In the genomic region with DNA sequence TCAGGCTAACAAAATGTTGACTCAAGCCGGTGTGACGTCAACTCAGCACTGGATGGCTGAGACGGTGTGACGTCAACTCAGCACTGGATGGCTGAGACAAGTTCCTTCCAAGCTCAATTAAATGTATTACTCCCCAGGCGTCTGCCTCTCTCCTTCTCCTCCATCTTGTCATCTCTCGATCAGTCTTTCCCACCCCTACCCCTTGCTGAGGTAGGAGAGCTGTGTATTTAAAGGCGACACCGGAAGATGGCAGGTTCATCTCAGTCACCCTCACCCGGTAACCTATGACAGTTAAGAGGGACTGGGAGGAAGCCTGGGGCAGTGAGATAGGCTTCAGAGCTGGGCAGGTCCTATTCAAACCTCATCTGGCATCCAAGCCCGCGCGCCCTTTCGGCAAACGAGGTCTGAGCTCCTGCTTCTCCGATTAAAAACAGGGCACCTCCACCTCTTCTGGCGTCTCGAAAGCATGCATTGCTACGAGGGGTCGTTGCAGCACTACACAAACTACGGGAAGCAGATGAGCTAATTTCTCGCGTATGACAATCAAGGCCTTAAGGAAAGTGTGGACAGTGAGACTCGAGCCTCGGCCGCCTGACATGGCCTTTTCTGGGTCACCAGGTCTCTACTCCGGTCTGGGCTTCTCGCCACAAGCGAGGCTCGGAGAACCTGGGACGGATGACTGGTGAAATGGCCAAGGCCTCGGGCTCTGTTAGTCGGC, we compare ENCODE assay signal across 8 mouse cellular contexts. TPM values are rescaled to one million over a fixed set of nuclear protein-coding genes. Genes with fewer than 3 reads are reported as not detected.
A peak's percentile ranks its signal among the peaks of the same experiment; 100 is the strongest.
DNase-seq lines count a peak whose midpoint lies in the region; ATAC-seq lines count a peak whose summit lies in the region.

No protein-coding gene starts in this region.

- H3K27me3 ChIP-seq in heart, embryonic 12.5 days (replicated peaks), result no peaks in the 10 kb centered on the region
- no peaks in the 10 kb centered on the region for H3K27me3 ChIP-seq in erythroblast, embryonic 14.5 days (ENCODE audit: control insufficient read depth)
- H3K27me3 ChIP-seq in intestine, embryonic 16.5 days (replicated peaks; ENCODE audit: control insufficient read depth, insufficient read depth, low read length), result no peaks in the 10 kb centered on the region
- peaks cover 3% of the 10 kb centered on the region; the same call in 1 of the 2 replicates for H3K27me3 ChIP-seq in midbrain, embryonic 13.5 days

- no peaks in the 10 kb centered on the region for H3K9me3 ChIP-seq in heart, embryonic 12.5 days (replicated peaks)
- H3K9me3 ChIP-seq in erythroblast, embryonic 14.5 days (ENCODE audit: control insufficient read depth, low read length), result no peaks in the 10 kb centered on the region
- H3K9me3 ChIP-seq in intestine, embryonic 16.5 days (ENCODE audit: control insufficient read depth, low read length), result no peaks in the 10 kb centered on the region
- H3K9me3 ChIP-seq in midbrain, embryonic 13.5 days, result no peaks in the 10 kb centered on the region

- H3K4me3 ChIP-seq in heart, embryonic 12.5 days, result peak overlapping the region; percentile 77
- peak overlapping the region; percentile 95 for H3K4me3 ChIP-seq in erythroblast, embryonic 14.5 days (replicated peaks)
- H3K4me3 ChIP-seq in intestine, embryonic 16.5 days (ENCODE audit: low read length), result peak overlapping the region; percentile 77
- peak overlapping the region; percentile 81 for H3K4me3 ChIP-seq in midbrain, embryonic 13.5 days (replicated peaks)

- peak overlapping the region; percentile 67 for H3K27ac ChIP-seq in heart, embryonic 12.5 days (ENCODE audit: poor library complexity, severe bottlenecking)
- peak overlapping the region; percentile 51 for H3K27ac ChIP-seq in intestine, embryonic 16.5 days (ENCODE audit: low read length)
- H3K27ac ChIP-seq in midbrain, embryonic 13.5 days, result 0 out of 2 replicates have a peak overlapping the region, but pooled peaks have one; percentile 39

- no peak for DNase-seq in heart, adult 18-20 months
- peak; percentile 82 for DNase-seq in MEL-GATA-1-ER (ENCODE audit: extremely low read depth, low read depth)
- DNase-seq in thymus, postnatal 0 days (ENCODE audit: low spot score), result peak; percentile 62
- DNase-seq in frontal cortex, adult 2 months (ENCODE audit: extremely low spot score in 1 of 2, low spot score in 1 of 2), result no peak

- H3K4me1 ChIP-seq in heart, embryonic 12.5 days (replicated peaks), result peaks cover 15% of the 10 kb centered on the region
- peaks cover 61% of the 10 kb centered on the region for H3K4me1 ChIP-seq in erythroblast, embryonic 14.5 days (ENCODE audit: control insufficient read depth)
- H3K4me1 ChIP-seq in intestine, embryonic 16.5 days (ENCODE audit: control insufficient read depth, insufficient read depth, low read length), result peaks cover 8% of the 10 kb centered on the region; the same call in 1 of the 2 replicates
- H3K4me1 ChIP-seq in midbrain, embryonic 13.5 days (replicated peaks), result peaks cover 16% of the 10 kb centered on the region

- peak; percentile 52 for ATAC-seq in heart, embryonic 12.5 days (ENCODE audit: insufficient number of reproducible peaks, low FRiP score)
- peak; percentile 43 for ATAC-seq in intestine, embryonic 16.5 days
- ATAC-seq in midbrain, embryonic 13.5 days, result peak; percentile 31

- no peaks in the 10 kb centered on the region for H3K36me3 ChIP-seq in heart, embryonic 12.5 days
- peaks cover 36% of the 10 kb centered on the region for H3K36me3 ChIP-seq in erythroblast, embryonic 14.5 days (ENCODE audit: control insufficient read depth)
- H3K36me3 ChIP-seq in intestine, embryonic 16.5 days (ENCODE audit: control insufficient read depth, insufficient read depth, low read length), result no peaks in the 10 kb centered on the region
- no peaks in the 10 kb centered on the region for H3K36me3 ChIP-seq in midbrain, embryonic 13.5 days

- H3K4me2 ChIP-seq in heart, embryonic 12.5 days, result peak overlapping the region; percentile 88
- peak overlapping the region; percentile 94 for H3K4me2 ChIP-seq in intestine, embryonic 16.5 days (ENCODE audit: low read depth, low read length)
- H3K4me2 ChIP-seq in midbrain, embryonic 13.5 days (replicated peaks), result peak overlapping the region; percentile 95

- 2% methylated on average over 32 of the region's 32 CpGs for WGBS in heart, embryonic 12.5 days
- under 1% methylated on average over 32 of the region's 32 CpGs for WGBS in intestine, embryonic 16.5 days
- WGBS in midbrain, embryonic 13.5 days, result 1% methylated on average over 32 of the region's 32 CpGs

- peak overlapping the region; percentile 79 for H3K9ac ChIP-seq in heart, embryonic 12.5 days
- H3K9ac ChIP-seq in intestine, embryonic 16.5 days (ENCODE audit: low read depth, low read length), result peak overlapping the region; percentile 85
- peak overlapping the region; percentile 76 for H3K9ac ChIP-seq in midbrain, embryonic 13.5 days (replicated peaks)

RNA-seq across cellular contexts. Expression of gene Blm, which starts 0.5 kb away (rescaled TPM):
- 26.7 and 29.7 TPM in 2 replicates for polyA plus RNA-seq in heart, embryonic 12.5 days (2016; fragmentation: Nextera tagmentation; extraction: Ambion mirVana)
- 1 to 10 TPM in 1 of 2 experiments, under 1 TPM in 1; 0.94 to 1.3 TPM for total RNA-seq in heart, adult 18-20 months (2021)
- 24.6 and 27.8 TPM in 2 replicates for polyA plus RNA-seq in erythroblast, embryonic 14.5 days (2012)
- polyA plus RNA-seq in intestine, embryonic 16.5 days (2015; fragmentation: Nextera tagmentation; extraction: Ambion mirVana), result 11.7 and 12.8 TPM in 2 replicates
- 16.6 and 18.2 TPM in 2 replicates for polyA plus RNA-seq in midbrain, embryonic 13.5 days (2015; fragmentation: Nextera tagmentation; extraction: Ambion mirVana)
- polyA plus RNA-seq in thymus, postnatal 0 days (2015; fragmentation: Nextera tagmentation; extraction: Ambion mirVana), result 14.6 and 19.5 TPM in 2 replicates
- polyA plus RNA-seq in frontal cortex, adult 2 months (2012; rRNA removed), result 3.9 and 4.8 TPM in 2 replicates

Comparison
In these comparisons a context has a peak if more than half of its experiments do, and no peak if none do; other contexts are left out.
1. DNase-seq: peak in MEL-GATA-1-ER (single experiment) and thymus, postnatal 0 days (single experiment); none in heart, adult 18-20 months (0 of 2) and frontal cortex, adult 2 months (0 of 2).
2. Peak in every context shown above with its lines, with median percentiles within 50 percentile points of each other: ATAC-seq, H3K27ac ChIP-seq, H3K4me2 ChIP-seq, H3K4me3 ChIP-seq and H3K9ac ChIP-seq.